Mouse (Mus musculus): ENCODE data around the gene Ifi27. TPM values are rescaled to one million over a fixed set of nuclear protein-coding genes. Genes with fewer than 3 reads are reported as not detected.

Gene Ifi27
- polyA plus RNA-seq, 1 experiment: 99.0 TPM

DNA sequence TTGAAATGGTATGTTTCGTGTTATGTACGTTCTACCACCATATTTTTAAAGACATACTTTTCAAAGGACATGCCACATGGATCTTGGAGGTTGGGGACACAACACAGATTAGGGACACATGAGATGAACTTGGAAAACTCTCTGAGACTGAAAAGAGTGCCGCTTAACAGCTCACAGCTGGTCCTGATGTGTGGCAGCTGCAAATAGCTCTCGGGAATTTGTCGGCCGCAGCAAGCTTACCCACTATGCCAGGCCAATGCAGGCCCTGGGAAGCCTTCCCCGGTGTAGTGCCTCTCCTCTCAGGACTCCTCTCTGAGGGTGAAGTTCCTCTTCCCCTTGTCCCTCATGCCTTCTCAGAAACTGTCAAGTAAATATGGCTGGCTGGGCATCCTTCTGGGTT lies 37.3 kb upstream of the Ifi27 start:
- Histone ChIP-seq H3K27me3 (ENCODE audit: control insufficient read depth, insufficient read depth, low read length) (no peaks in the 10 kb centered on the region), H3K4me3 (replicated peaks; ENCODE audit: insufficient read depth, low read depth, low read length) (no peak overlapping the region), H3K4me1 (ENCODE audit: control insufficient read depth, insufficient read depth, low read length) (no peaks in the 10 kb centered on the region), H3K27ac (ENCODE audit: insufficient read depth, low read length) (no peak overlapping the region)
- 88% methylated on average over 7 of the region's 7 CpGs for WGBS
- TF ChIP-seq POLR2A (IDR thresholded peaks at IDR 0.05; ENCODE audit: borderline replicate concordance, insufficient read depth, low read length) (no peak), CTCF (IDR thresholded peaks at IDR 0.05; ENCODE audit: borderline replicate concordance, insufficient read depth, low read depth, low read length) (no peak)
- no peak for DNase-seq

DNA sequence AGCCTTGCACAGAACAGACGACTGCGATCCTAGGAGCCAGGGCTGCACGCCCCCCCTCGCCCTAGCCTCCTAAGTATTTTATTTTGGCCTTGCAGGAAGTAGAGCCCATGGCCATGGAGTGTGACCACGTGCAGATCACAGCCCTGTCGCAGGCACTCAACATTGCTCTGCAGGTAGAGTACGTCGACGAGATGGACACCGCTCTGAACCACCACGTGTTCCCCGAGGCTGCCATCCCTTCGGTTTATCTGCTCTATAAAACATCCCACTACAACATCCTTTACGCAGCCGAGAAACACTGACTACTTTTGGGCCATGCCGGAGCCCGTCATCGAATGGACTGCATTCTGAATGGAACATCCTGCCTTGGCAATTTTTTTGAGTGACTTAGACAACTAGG lies 29.9 kb upstream of the Ifi27 start:
- TF ChIP-seq POLR2A (IDR thresholded peaks at IDR 0.05; ENCODE audit: borderline replicate concordance, insufficient read depth, low read length) (no peak), CTCF (IDR thresholded peaks at IDR 0.05; ENCODE audit: borderline replicate concordance, insufficient read depth, low read depth, low read length) (no peak)
- 85% methylated on average over 18 of the region's 18 CpGs for WGBS
- Histone ChIP-seq H3K27me3 (ENCODE audit: control insufficient read depth, insufficient read depth, low read length) (no peaks in the 10 kb centered on the region), H3K4me3 (replicated peaks; ENCODE audit: insufficient read depth, low read depth, low read length) (no peak overlapping the region), H3K27ac (ENCODE audit: insufficient read depth, low read length) (no peak overlapping the region), H3K4me1 (ENCODE audit: control insufficient read depth, insufficient read depth, low read length) (peaks cover 14% of the 10 kb centered on the region)
- DNase-seq: no peak

DNA sequence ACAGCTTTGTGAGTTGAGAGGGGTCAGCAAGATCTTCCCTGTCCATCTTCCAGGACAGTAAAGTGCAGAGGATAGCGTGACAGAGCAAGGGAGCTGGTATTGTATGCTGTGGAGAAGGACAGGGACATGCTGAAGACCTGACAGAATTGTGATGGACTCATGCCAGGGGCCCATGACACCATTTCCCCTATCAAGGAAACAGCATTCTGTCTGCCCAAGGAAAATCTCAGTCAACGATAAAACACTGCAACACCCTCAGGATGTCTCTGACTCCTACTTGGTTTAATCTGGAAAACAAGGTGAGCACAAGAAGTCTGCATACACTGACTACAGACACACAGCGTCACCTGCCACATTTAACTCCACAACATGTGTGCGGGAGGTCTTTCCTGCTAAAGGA lies 26.3 kb upstream of the Ifi27 start, which contains the start of gene 9330161L09Rik:
9330161L09Rik (minus strand) TSS at position 101 of the 400 bp plus-strand sequence.
- Histone ChIP-seq H3K4me3 (replicated peaks; ENCODE audit: insufficient read depth, low read depth, low read length) (no peak within 1 kb of the TSS), H3K4me1 (ENCODE audit: control insufficient read depth, insufficient read depth, low read length) (peaks cover 14% of the 10 kb centered on the region), H3K27ac (ENCODE audit: insufficient read depth, low read length) (0 out of 2 replicates have a peak within 1 kb of the TSS, but pooled peaks have one; percentile 23), H3K27me3 (ENCODE audit: control insufficient read depth, insufficient read depth, low read length) (no peaks in the 10 kb centered on the region)
- 75% methylated on average over 4 of the region's 4 CpGs for WGBS
- TF ChIP-seq POLR2A (IDR thresholded peaks at IDR 0.05; ENCODE audit: borderline replicate concordance, insufficient read depth, low read length) (no peak), CTCF (IDR thresholded peaks at IDR 0.05; ENCODE audit: borderline replicate concordance, insufficient read depth, low read depth, low read length) (no peak)
- DNase-seq: no peak

GRCm38 (mm10) chr12:103408144-103408543 lies 25.9 kb upstream of the Ifi27 start:
- TF ChIP-seq POLR2A (IDR thresholded peaks at IDR 0.05; ENCODE audit: borderline replicate concordance, insufficient read depth, low read length): no peak
- TF ChIP-seq CTCF (IDR thresholded peaks at IDR 0.05; ENCODE audit: borderline replicate concordance, insufficient read depth, low read depth, low read length): no peak
- 0 out of 2 replicates have a peak overlapping the region, but pooled peaks have one; percentile 23 for H3K27ac ChIP-seq (ENCODE audit: insufficient read depth, low read length)
- H3K4me3 ChIP-seq (replicated peaks; ENCODE audit: insufficient read depth, low read depth, low read length): no peak overlapping the region
- peak; percentile 51 to 67 for DNase-seq
- H3K4me1 ChIP-seq (ENCODE audit: control insufficient read depth, insufficient read depth, low read length): peaks cover 14% of the 10 kb centered on the region
- 18% methylated on average over 10 of the region's 10 CpGs for WGBS
- no peaks in the 10 kb centered on the region for H3K27me3 ChIP-seq (ENCODE audit: control insufficient read depth, insufficient read depth, low read length)

- TF ChIP-seq CTCF (IDR thresholded peaks at IDR 0.05; ENCODE audit: borderline replicate concordance, insufficient read depth, low read depth, low read length): no peak
- no peak for TF ChIP-seq POLR2A (IDR thresholded peaks at IDR 0.05; ENCODE audit: borderline replicate concordance, insufficient read depth, low read length)
- H3K4me1 ChIP-seq (ENCODE audit: control insufficient read depth, insufficient read depth, low read length): no peaks in the 10 kb centered on the region; the same call in 1 of the 2 replicates
- peak overlapping the region; percentile 94 for H3K4me3 ChIP-seq (replicated peaks; ENCODE audit: insufficient read depth, low read depth, low read length)
- H3K27me3 ChIP-seq (ENCODE audit: control insufficient read depth, insufficient read depth, low read length): no peaks in the 10 kb centered on the region
- WGBS: 5% methylated on average over 33 of the region's 33 CpGs
- peak in 1 of 2 experiments; percentile 25 for DNase-seq
- H3K27ac ChIP-seq (ENCODE audit: insufficient read depth, low read length): peak overlapping the region; percentile 89
Observed at GRCm38 (mm10) chr12:103425016-103425728, 8.8 kb upstream of the Ifi27 start.

GRCm38 (mm10) chr12:103425729-103426470 lies 8.1 kb upstream of the Ifi27 start, which contains the start of gene Ddx24:
Ddx24 (minus strand) TSS chr12:103425830.
- Histone ChIP-seq H3K4me3 (replicated peaks; ENCODE audit: insufficient read depth, low read depth, low read length) (peak within 1 kb of the TSS; percentile 94), H3K4me1 (ENCODE audit: control insufficient read depth, insufficient read depth, low read length) (no peaks in the 10 kb centered on the region; the same call in 1 of the 2 replicates), H3K27ac (ENCODE audit: insufficient read depth, low read length) (peak within 1 kb of the TSS; percentile 89), H3K27me3 (ENCODE audit: control insufficient read depth, insufficient read depth, low read length) (no peaks in the 10 kb centered on the region)
- TF ChIP-seq POLR2A (IDR thresholded peaks at IDR 0.05; ENCODE audit: borderline replicate concordance, insufficient read depth, low read length) (peak; percentile 91), CTCF (IDR thresholded peaks at IDR 0.05; ENCODE audit: borderline replicate concordance, insufficient read depth, low read depth, low read length) (peak; percentile 92)
- WGBS: under 1% methylated on average over 33 of the region's 33 CpGs
- peak; percentile 97 to 99 for DNase-seq

- no peaks in the 10 kb centered on the region; the same call in 1 of the 2 replicates for H3K4me1 ChIP-seq (ENCODE audit: control insufficient read depth, insufficient read depth, low read length)
- DNase-seq: peak in 1 of 2 experiments; percentile 31
- 91% methylated on average over 7 of the region's 7 CpGs for WGBS
- H3K4me3 ChIP-seq (replicated peaks; ENCODE audit: insufficient read depth, low read depth, low read length): no peak overlapping the region
- TF ChIP-seq CTCF (IDR thresholded peaks at IDR 0.05; ENCODE audit: borderline replicate concordance, insufficient read depth, low read depth, low read length): no peak
- TF ChIP-seq POLR2A (IDR thresholded peaks at IDR 0.05; ENCODE audit: borderline replicate concordance, insufficient read depth, low read length): no peak
- no peak overlapping the region for H3K27ac ChIP-seq (ENCODE audit: insufficient read depth, low read length)
- H3K27me3 ChIP-seq (ENCODE audit: control insufficient read depth, insufficient read depth, low read length): no peaks in the 10 kb centered on the region
Observed at GRCm38 (mm10) chr12:103426710-103427109, 7.3 kb upstream of the Ifi27 start.

Data from cerebellum, adult 2 months (tissue).